Mouse (Mus musculus) cerebellum, adult 2 months (tissue): ENCODE data around the gene Ttbk1.

Experiments
- CTCF ChIP-seq: fragments of 200-500 bp; IDR thresholded peaks from 2 replicates; pipeline ENCODE4 v1.5.1; 2011; ENCODE audit warnings: low read depth, mild to moderate bottlenecking, control low read depth, low read length, moderate library complexity, borderline replicate concordance; ENCODE audit not compliant: insufficient read depth
- POLR2A ChIP-seq: fragments of 200-500 bp; IDR thresholded peaks from 2 replicates; pipeline ENCODE4 v1.6.1; 2011; ENCODE audit warnings: low read length, control low read depth, borderline replicate concordance; ENCODE audit not compliant: insufficient read depth

DNA sequence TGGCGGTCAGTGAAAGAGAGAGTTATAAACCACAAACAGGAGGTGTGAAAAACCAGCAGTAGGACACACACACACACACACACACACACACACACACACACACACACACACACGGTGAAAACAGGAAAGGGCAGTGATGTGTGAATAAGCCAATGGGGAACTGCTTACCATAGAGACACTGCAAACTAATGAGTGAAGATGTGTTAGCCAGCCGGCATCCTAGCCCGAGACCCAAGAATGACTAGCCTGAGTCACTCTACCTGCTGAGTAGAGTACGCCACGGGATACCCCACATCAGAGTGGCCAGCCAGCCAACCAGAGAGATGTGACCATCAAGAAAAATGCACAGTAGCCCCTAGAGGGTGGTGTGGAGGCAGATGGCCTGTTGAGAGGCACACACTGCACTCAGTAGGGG is 3.0 kb downstream of the Ttbk1 start:
- TF ChIP-seq CTCF (no peak; the same call in 1 of the 2 replicates), POLR2A (no peak)
